Mouse (Mus musculus): Measurements from ENCODE around the gene Rara. TPM values are rescaled to one million over a fixed set of nuclear protein-coding genes. Genes with fewer than 3 reads are reported as not detected.

The Rara gene
- 51.1 and 52.5 TPM in 2 replicates for polyA plus RNA-seq (2016; fragmentation: Nextera tagmentation; extraction: Ambion mirVana)

- ATAC-seq (ENCODE audit: low FRiP score, low read depth): no peak
Measured at GRCm38 (mm10) chr11:98927438-98928076, at the start of gene Rara. Rara (plus strand) TSS chr11:98927818.

DNA sequence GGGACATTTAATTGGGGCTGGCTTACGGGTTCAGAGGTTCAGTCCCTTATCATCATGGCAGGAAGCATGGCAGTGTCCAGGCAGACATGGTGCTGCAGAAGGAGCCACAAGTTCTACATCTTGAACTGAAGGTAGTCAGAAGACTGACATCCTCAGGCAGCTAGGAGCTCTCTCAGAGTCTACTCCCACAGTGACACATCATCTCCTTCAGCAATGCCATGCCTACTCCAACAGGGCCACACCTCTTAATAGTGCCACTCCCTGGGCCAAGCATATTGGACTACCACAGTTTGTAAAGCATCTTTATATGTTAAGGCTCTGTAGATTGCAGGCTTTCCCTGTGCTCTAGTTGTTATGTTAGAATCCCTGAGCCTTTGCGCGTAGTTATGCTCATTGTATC is 39.9 kb upstream of the Rara start:
- no peaks in the 10 kb centered on the region for H3K9me3 ChIP-seq
- over 99% methylated on average over 3 of the region's 3 CpGs for WGBS
- H3K4me1 ChIP-seq: no peaks in the 10 kb centered on the region
- H3K9ac ChIP-seq: no peak overlapping the region
- peaks cover 77% of the 10 kb centered on the region for H3K36me3 ChIP-seq
- H3K4me3 ChIP-seq: no peak overlapping the region
- no peak overlapping the region for H3K4me2 ChIP-seq (replicated peaks)
- H3K27ac ChIP-seq: no peak overlapping the region
- no peaks in the 10 kb centered on the region for H3K27me3 ChIP-seq (replicated peaks)
- ATAC-seq (ENCODE audit: low FRiP score, low read depth): no peak

More at GRCm38 (mm10) chr11:98927438-98928076, at the start of gene Rara:
- no peaks in the 10 kb centered on the region for H3K9me3 ChIP-seq
- 10% methylated on average over 21 of the region's 21 CpGs for WGBS
- H3K36me3 ChIP-seq: no peaks in the 10 kb centered on the region
- peak within 1 kb of the TSS; percentile 0 for H3K27ac ChIP-seq
- no peaks in the 10 kb centered on the region for H3K27me3 ChIP-seq (replicated peaks)
- peak within 1 kb of the TSS; percentile 84 for H3K4me2 ChIP-seq (replicated peaks)
- H3K4me1 ChIP-seq: peaks cover 95% of the 10 kb centered on the region
- peak within 1 kb of the TSS; percentile 70 for H3K9ac ChIP-seq
- peak within 1 kb of the TSS; percentile 57 for H3K4me3 ChIP-seq

GRCm38 (mm10) chr11:98889077-98889476 is 38.5 kb upstream of the Rara start:
- H3K4me3 ChIP-seq: no peak overlapping the region
- no peaks in the 10 kb centered on the region for H3K4me1 ChIP-seq
- ATAC-seq (ENCODE audit: low FRiP score, low read depth): no peak
- 97% methylated on average over 4 of the region's 4 CpGs for WGBS
- no peak overlapping the region for H3K9ac ChIP-seq
- H3K9me3 ChIP-seq: no peaks in the 10 kb centered on the region
- no peak overlapping the region for H3K27ac ChIP-seq
- no peak overlapping the region for H3K4me2 ChIP-seq (replicated peaks)
- peaks cover 90% of the 10 kb centered on the region for H3K36me3 ChIP-seq
- no peaks in the 10 kb centered on the region for H3K27me3 ChIP-seq (replicated peaks)

DNA sequence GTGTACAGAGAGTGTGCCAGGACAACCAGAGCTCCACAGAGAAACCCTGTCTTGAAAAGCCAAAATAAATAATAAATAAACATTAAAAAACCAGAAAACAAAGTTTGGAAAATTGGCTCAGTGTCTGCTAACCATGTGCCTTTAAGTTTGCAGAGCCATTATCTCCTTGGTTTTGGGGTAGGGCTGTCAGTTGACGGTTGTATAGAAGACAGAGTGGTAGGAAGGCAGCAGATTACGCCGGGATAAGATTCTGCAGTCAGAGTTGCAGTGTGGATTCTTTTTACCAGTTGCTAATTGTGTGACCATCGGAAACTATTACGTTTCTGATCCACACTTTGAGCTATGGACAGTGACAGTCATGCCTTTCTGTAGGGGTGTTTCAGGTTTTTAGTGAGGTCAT is 37.6 kb upstream of the Rara start:
- H3K9ac ChIP-seq: no peak overlapping the region
- 93% methylated on average over 5 of the region's 5 CpGs for WGBS
- H3K4me3 ChIP-seq: no peak overlapping the region
- no peaks in the 10 kb centered on the region for H3K27me3 ChIP-seq (replicated peaks)
- H3K27ac ChIP-seq: no peak overlapping the region
- H3K4me2 ChIP-seq (replicated peaks): no peak overlapping the region
- H3K9me3 ChIP-seq: no peaks in the 10 kb centered on the region
- no peak for ATAC-seq (ENCODE audit: low FRiP score, low read depth)
- H3K36me3 ChIP-seq: peaks cover 90% of the 10 kb centered on the region
- H3K4me1 ChIP-seq: no peaks in the 10 kb centered on the region

DNA sequence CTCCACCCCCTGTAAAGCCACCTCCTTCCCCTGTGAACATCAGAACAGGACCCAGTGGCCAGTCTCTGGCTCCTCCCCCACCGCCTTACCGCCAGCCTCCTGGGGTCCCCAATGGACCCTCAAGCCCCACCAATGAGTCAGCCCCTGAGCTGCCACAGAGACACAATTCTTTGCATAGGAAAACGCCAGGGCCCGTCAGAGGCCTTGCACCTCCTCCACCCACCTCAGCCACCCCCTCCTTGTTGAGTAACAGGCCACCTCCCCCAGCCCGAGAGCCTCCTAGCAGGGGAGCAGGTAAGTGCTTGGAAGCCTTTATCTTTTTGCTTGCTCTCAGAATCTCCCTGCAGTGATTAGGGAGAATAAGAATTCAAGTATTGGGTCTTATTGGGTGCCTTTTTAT is 35.2 kb upstream of the Rara start:
- no peak overlapping the region for H3K4me3 ChIP-seq
- peaks cover 92% of the 10 kb centered on the region for H3K36me3 ChIP-seq
- H3K9ac ChIP-seq: no peak overlapping the region
- 54% methylated on average over 5 of the region's 5 CpGs for WGBS
- H3K27me3 ChIP-seq (replicated peaks): no peaks in the 10 kb centered on the region
- H3K9me3 ChIP-seq: no peaks in the 10 kb centered on the region
- H3K4me1 ChIP-seq: no peaks in the 10 kb centered on the region
- H3K27ac ChIP-seq: no peak overlapping the region
- no peak for ATAC-seq (ENCODE audit: low FRiP score, low read depth)
- H3K4me2 ChIP-seq (replicated peaks): no peak overlapping the region

GRCm38 (mm10) chr11:98900529-98901125 is 27.0 kb upstream of the Rara start:
- peaks cover 58% of the 10 kb centered on the region for H3K36me3 ChIP-seq
- no peak for ATAC-seq (ENCODE audit: low FRiP score, low read depth)
- H3K27ac ChIP-seq: no peak overlapping the region
- H3K4me2 ChIP-seq (replicated peaks): no peak overlapping the region
- H3K27me3 ChIP-seq (replicated peaks): no peaks in the 10 kb centered on the region
- WGBS: 83% methylated on average over 12 of the region's 12 CpGs
- H3K4me1 ChIP-seq: peaks cover 8% of the 10 kb centered on the region
- no peaks in the 10 kb centered on the region for H3K9me3 ChIP-seq
- no peak overlapping the region for H3K4me3 ChIP-seq
- H3K9ac ChIP-seq: no peak overlapping the region

- Histone ChIP-seq H3K9me3 (no peaks in the 10 kb centered on the region), H3K4me2 (replicated peaks) (no peak overlapping the region), H3K27me3 (replicated peaks) (no peaks in the 10 kb centered on the region), H3K4me1 (peaks cover 8% of the 10 kb centered on the region), H3K4me3 (no peak overlapping the region), H3K9ac (no peak overlapping the region), H3K27ac (no peak overlapping the region), H3K36me3 (peaks cover 37% of the 10 kb centered on the region)
- 5% methylated on average over 10 of the region's 10 CpGs for WGBS
- ATAC-seq (ENCODE audit: low FRiP score, low read depth): no peak
Measured at GRCm38 (mm10) chr11:98902621-98903245, 24.9 kb upstream of the Rara start.

GRCm38 (mm10) chr11:98904577-98904976 is 23.0 kb upstream of the Rara start:
- no peak for ATAC-seq (ENCODE audit: low FRiP score, low read depth)
- Histone ChIP-seq H3K4me3 (no peak overlapping the region), H3K27ac (no peak overlapping the region), H3K27me3 (replicated peaks) (no peaks in the 10 kb centered on the region), H3K4me2 (replicated peaks) (no peak overlapping the region), H3K9me3 (no peaks in the 10 kb centered on the region), H3K9ac (no peak overlapping the region), H3K36me3 (peaks cover 22% of the 10 kb centered on the region), H3K4me1 (peaks cover 25% of the 10 kb centered on the region)
- WGBS: 87% methylated on average over 2 of the region's 2 CpGs

- 85% methylated on average over 7 of the region's 7 CpGs for WGBS
- no peak overlapping the region for H3K4me2 ChIP-seq (replicated peaks)
- peaks cover 19% of the 10 kb centered on the region for H3K36me3 ChIP-seq
- no peaks in the 10 kb centered on the region for H3K9me3 ChIP-seq
- no peak overlapping the region for H3K4me3 ChIP-seq
- peaks cover 25% of the 10 kb centered on the region for H3K4me1 ChIP-seq
- H3K27ac ChIP-seq: no peak overlapping the region
- H3K27me3 ChIP-seq (replicated peaks): no peaks in the 10 kb centered on the region
- no peak overlapping the region for H3K9ac ChIP-seq
- no peak for ATAC-seq (ENCODE audit: low FRiP score, low read depth)
Measured at GRCm38 (mm10) chr11:98905033-98905432, 22.6 kb upstream of the Rara start.

DNA sequence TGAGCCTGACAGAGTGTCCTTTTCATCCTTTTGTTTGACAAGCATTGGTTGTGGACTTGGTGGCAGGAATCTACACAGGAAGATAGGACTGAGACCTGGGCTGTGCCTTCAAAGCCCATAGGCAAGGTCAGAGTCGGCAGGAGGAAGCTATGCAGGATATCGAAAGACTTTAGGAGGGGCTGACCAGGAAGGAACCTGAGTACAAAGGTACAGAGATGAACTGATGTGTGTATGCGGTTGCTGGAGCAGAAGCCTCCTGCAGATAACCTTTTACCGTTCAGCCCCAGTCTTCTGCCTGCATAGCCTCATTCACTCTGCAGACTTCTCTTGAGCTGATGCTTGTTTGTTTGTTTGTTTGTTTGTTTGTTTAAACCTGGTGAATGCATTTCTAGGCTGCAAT is 22.0 kb upstream of the Rara start:
- H3K9ac ChIP-seq: no peak overlapping the region
- no peak overlapping the region for H3K4me2 ChIP-seq (replicated peaks)
- H3K4me3 ChIP-seq: no peak overlapping the region
- no peak overlapping the region for H3K27ac ChIP-seq
- 93% methylated on average over 4 of the region's 4 CpGs for WGBS
- H3K9me3 ChIP-seq: no peaks in the 10 kb centered on the region
- peaks cover 25% of the 10 kb centered on the region for H3K4me1 ChIP-seq
- no peaks in the 10 kb centered on the region for H3K27me3 ChIP-seq (replicated peaks)
- peaks cover 19% of the 10 kb centered on the region for H3K36me3 ChIP-seq
- no peak for ATAC-seq (ENCODE audit: low FRiP score, low read depth)

DNA sequence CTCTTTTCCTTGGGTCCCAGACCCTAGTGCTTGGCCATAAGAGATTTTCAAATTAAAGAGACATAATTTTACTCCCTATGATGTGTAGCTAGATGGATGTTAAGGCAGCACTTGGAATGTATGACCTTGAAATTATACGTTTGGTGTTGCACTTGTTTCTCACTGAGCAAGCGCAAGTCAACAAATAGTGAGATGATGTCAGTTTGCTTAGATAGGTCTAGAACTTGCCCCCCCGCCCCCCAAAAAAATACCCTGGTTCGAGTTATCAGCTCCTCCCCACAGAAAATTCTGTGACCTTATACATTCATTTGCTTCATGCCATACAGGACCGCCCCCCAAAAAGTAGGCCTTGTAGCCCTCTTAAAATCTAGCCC is 20.6 kb upstream of the Rara start:
- WGBS: 60% methylated on average over 5 of the region's 5 CpGs
- H3K9me3 ChIP-seq: no peaks in the 10 kb centered on the region
- H3K36me3 ChIP-seq: peaks cover 21% of the 10 kb centered on the region
- H3K27ac ChIP-seq: no peak overlapping the region
- no peak overlapping the region for H3K9ac ChIP-seq
- no peaks in the 10 kb centered on the region for H3K27me3 ChIP-seq (replicated peaks)
- peak overlapping the region; percentile 94 for H3K4me2 ChIP-seq (replicated peaks)
- no peak for ATAC-seq (ENCODE audit: low FRiP score, low read depth)
- peaks cover 25% of the 10 kb centered on the region for H3K4me1 ChIP-seq
- no peak overlapping the region for H3K4me3 ChIP-seq

- Histone ChIP-seq H3K36me3 (peaks cover 23% of the 10 kb centered on the region), H3K27ac (no peak within 1 kb of the TSS), H3K4me3 (peak within 1 kb of the TSS; percentile 51), H3K4me1 (peaks cover 21% of the 10 kb centered on the region), H3K9me3 (no peaks in the 10 kb centered on the region), H3K27me3 (replicated peaks) (no peaks in the 10 kb centered on the region), H3K9ac (peak within 1 kb of the TSS; percentile 59), H3K4me2 (replicated peaks) (peak within 1 kb of the TSS; percentile 94)
- ATAC-seq (ENCODE audit: low FRiP score, low read depth): peak; percentile 96
- under 1% methylated on average over 49 of the region's 49 CpGs for WGBS
Measured at GRCm38 (mm10) chr11:98907437-98908173, 20.0 kb upstream of the Rara start, which contains the start of gene Cdc6. Cdc6 (plus strand) TSS chr11:98907801.
